Mouse (Mus musculus): ENCODE measurements around the gene Ngfr.

Gene Ngfr

GRCm38 (mm10) chr11:95521563-95521962 is 66.0 kb downstream of the Ngfr start:
- in situ Hi-C loops (cut with MboI; ENCODE audit: low sequenced_read_pairs), result loop anchor here (5.0 to 10.0 kb wide), 2 partner anchors 124 to 267 kb away; no protein-coding TSS in a partner anchor

GRCm38 (mm10) chr11:95520456-95521072 is 67.0 kb downstream of the Ngfr start:
- in situ Hi-C loops (cut with MboI; ENCODE audit: low sequenced_read_pairs), result loop anchor here (5.0 to 10.0 kb wide), 2 partner anchors 123 to 266 kb away; no protein-coding TSS in a partner anchor

GRCm38 (mm10) chr11:95519996-95520395 is 67.5 kb downstream of the Ngfr start:
- in situ Hi-C loops (cut with MboI; ENCODE audit: low sequenced_read_pairs), result loop anchor here (5.0 to 10.0 kb wide), 2 partner anchors 123 to 265 kb away; no protein-coding TSS in a partner anchor

- in situ Hi-C loops (cut with MboI; ENCODE audit: low sequenced_read_pairs), result no loop called here
Measured at GRCm38 (mm10) chr11:95519299-95519698, 68.2 kb downstream of the Ngfr start.

Measured in CH12F3 (cell line).